Mouse (Mus musculus) embryonic facial prominence, embryonic 14.5 days (tissue): ENCODE measurements around the gene Mustn1. TPM values are rescaled to one million over a fixed set of nuclear protein-coding genes. Genes with fewer than 3 reads are reported as not detected.

Source experiments
- ATAC-seq: fragments of 200-750 bp; cut with Nextera tagmentation; 2 replicates; pipeline ENCODE4 v1.8.0; 2017; ENCODE audit warnings: low read depth, moderate number of reproducible peaks, moderate TSS enrichment
- DNase-seq: peaks from one replicate; pipeline ENCODE4 v3.0.0-alpha.2; 2015; ENCODE audit warnings: low spot score
- H3K27ac ChIP-seq: fragments of 300-500 bp; sonication (generic); replicated peaks from 2 replicates; pipeline ENCODE4 v1.5.1; 2014; ENCODE audit warnings: low read depth, mild to moderate bottlenecking, low read length, moderate library complexity
- H3K27me3 ChIP-seq: fragments of 300-500 bp; sonication (generic); replicated peaks from 2 replicates; pipeline ENCODE4 v1.6.1; 2014; ENCODE audit warnings: low read length; ENCODE audit not compliant: control insufficient read depth, insufficient read depth
- H3K36me3 ChIP-seq: fragments of 300-500 bp; sonication (generic); 2 replicates; pipeline ENCODE4 v1.6.1; 2014; ENCODE audit warnings: low read length, mixed read lengths; ENCODE audit not compliant: control insufficient read depth, insufficient read depth
- H3K4me1 ChIP-seq: fragments of 300-500 bp; sonication (generic); 2 replicates; pipeline ENCODE4 v1.6.1; 2014; ENCODE audit warnings: antibody characterized with exemption, low read length; ENCODE audit not compliant: control insufficient read depth, insufficient read depth
- H3K4me2 ChIP-seq: fragments of 300-500 bp; sonication (generic); 2 replicates; pipeline ENCODE4 v1.6.1; 2014; ENCODE audit warnings: low read depth, mild to moderate bottlenecking, low read length, moderate library complexity, mixed read lengths
- H3K4me3 ChIP-seq: fragments of 300-500 bp; sonication (generic); 2 replicates; pipeline ENCODE4 v1.5.1; 2014; ENCODE audit warnings: low read depth, mild to moderate bottlenecking, low read length
- H3K9ac ChIP-seq: fragments of 300-500 bp; sonication (generic); 2 replicates; pipeline ENCODE4 v1.6.1; 2014; ENCODE audit warnings: low read depth, mild to moderate bottlenecking, low read length, moderate library complexity, mixed read lengths
- H3K9me3 ChIP-seq: fragments of 300-500 bp; sonication (generic); 2 replicates; pipeline ENCODE4 v1.6.1; 2016; ENCODE audit warnings: low read length; ENCODE audit not compliant: control insufficient read depth
- WGBS: fragments of 180-500 bp; shearing (Covaris S2); extraction: QIAGEN DNeasy Blood & Tissue Kit; methylation state at CpG from one replicate; pipeline ENCODE4 v1.1.7; 2014; 5-methylcytosine and 5-hydroxymethylcytosine counted together
- polyA plus RNA-seq: library from polyadenylated mRNA; unstranded; fragments of >200 nt; fragmentation: Nextera tagmentation; extraction: Ambion mirVana; gene quantifications from 2 replicates; pipeline ENCODE4 v1.2.1, GENCODE M21; 2014

The Mustn1 gene
- polyA plus RNA-seq, 1 experiment from 2014 or later: 43.6 TPM

DNA sequence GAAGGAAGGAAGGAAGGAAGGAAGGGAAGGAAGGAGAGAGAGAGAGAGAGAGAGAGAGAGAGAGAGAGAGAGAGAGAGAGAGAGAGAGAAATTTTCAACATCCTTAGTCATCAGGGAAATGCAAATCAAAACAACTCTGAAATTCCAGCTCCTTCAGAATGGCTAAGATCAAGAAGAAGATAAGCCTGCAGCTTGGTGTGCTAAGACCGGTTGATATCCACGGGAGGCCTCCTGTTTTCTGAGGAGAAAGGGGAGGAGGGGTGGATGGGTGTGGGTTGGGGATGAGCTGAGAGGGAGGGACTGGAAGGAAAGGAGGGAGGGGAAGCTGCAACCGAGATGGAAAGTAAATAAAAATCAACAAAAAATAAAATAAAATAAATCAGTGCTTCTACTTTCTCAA, 6.3 kb downstream of the Mustn1 start:
- Histone ChIP-seq H3K4me1 (peaks cover 3% of the 10 kb centered on the region; the same call in 1 of the 2 replicates), H3K4me3 (no peak overlapping the region), H3K27me3 (no peaks in the 10 kb centered on the region), H3K27ac (no peak overlapping the region), H3K4me2 (no peak overlapping the region), H3K9me3 (no peaks in the 10 kb centered on the region), H3K9ac (no peak overlapping the region), H3K36me3 (no peaks in the 10 kb centered on the region)
- ATAC-seq (no peak), DNase-seq (peak; percentile 32)
- 4% methylated on average over 3 of the region's 3 CpGs for WGBS

DNA sequence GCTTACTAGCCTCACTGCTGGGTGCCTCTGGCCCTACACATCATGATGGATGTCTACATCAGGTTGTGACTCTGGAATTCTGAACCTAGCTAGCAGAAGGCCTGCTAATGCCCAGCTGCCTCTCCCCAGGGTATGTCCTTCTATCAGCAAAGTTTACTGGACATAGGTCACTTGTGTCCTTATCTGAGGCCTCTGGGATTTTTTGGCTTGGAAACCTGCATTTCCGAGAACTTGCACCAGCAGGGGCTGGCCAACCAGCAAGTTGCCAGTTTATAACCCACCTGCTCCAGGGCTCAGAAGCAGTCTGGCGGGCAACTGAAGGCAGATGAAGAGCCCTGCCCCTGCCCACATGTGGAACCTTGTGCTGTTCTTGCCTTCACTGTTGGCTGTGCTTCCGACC, 7.2 kb downstream of the Mustn1 start, which contains the start of gene Itih4:
Gene Itih4, plus strand, starts transcription at position 273 of the 400 bp plus-strand sequence.
- Histone ChIP-seq H3K9me3 (no peaks in the 10 kb centered on the region), H3K36me3 (no peaks in the 10 kb centered on the region), H3K27ac (no peak within 1 kb of the TSS), H3K4me1 (peaks cover 3% of the 10 kb centered on the region; the same call in 1 of the 2 replicates), H3K4me3 (no peak within 1 kb of the TSS), H3K9ac (no peak within 1 kb of the TSS), H3K4me2 (no peak within 1 kb of the TSS), H3K27me3 (no peaks in the 10 kb centered on the region)
- 86% methylated on average over 3 of the region's 3 CpGs for WGBS
- ATAC-seq (no peak), DNase-seq (no peak)

DNA sequence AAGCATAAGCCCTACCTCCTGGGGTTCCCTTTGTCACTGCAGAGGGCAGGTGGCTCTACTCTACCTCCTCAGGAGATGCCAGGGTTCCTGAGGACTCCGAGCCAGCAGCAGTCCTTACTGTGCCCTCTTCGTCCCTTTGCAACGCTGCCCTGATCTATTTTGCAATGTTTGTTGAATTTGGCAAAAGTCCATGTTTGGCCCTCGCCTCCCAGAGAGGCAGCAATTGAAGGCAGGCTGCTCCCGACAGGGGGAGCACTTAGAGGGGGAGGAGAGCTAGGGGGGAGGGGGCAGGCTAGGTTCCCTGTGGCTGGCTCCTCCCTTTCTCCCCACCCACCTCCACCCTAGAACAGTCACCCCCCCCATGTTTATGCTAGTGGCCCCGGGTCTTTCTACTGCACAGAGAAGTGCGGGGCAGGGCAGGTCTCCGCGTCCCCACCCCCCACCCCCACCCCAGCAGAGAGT, 9.3 kb downstream of the Mustn1 start:
- peak; percentile 37 for DNase-seq
- 18% methylated on average over 5 of the region's 9 CpGs for WGBS
- no peaks in the 10 kb centered on the region for H3K36me3 ChIP-seq

GRCm38 (mm10) chr14:30899972-30900371, 21.0 kb downstream of the Mustn1 start:
- no peak overlapping the region for H3K27ac ChIP-seq
- H3K4me3 ChIP-seq: no peak overlapping the region
- H3K36me3 ChIP-seq: no peaks in the 10 kb centered on the region
- DNase-seq (no peak), ATAC-seq (no peak)
- no peaks in the 10 kb centered on the region for H3K27me3 ChIP-seq
- no peak overlapping the region for H3K4me2 ChIP-seq
- no peak overlapping the region for H3K9ac ChIP-seq
- H3K4me1 ChIP-seq: no peaks in the 10 kb centered on the region
- no peaks in the 10 kb centered on the region for H3K9me3 ChIP-seq
- WGBS: 54% methylated on average over 3 of the region's 3 CpGs

More for the DNA sequence above, 9.3 kb downstream of the Mustn1 start:
- H3K27ac ChIP-seq: no peak overlapping the region
- H3K9ac ChIP-seq: no peak overlapping the region
- H3K4me2 ChIP-seq: peak overlapping the region; percentile 32
- no peaks in the 10 kb centered on the region for H3K9me3 ChIP-seq
- no peak for ATAC-seq
- H3K27me3 ChIP-seq: no peaks in the 10 kb centered on the region
- peaks cover 3% of the 10 kb centered on the region; the same call in 1 of the 2 replicates for H3K4me1 ChIP-seq
- H3K4me3 ChIP-seq: no peak overlapping the region

DNA sequence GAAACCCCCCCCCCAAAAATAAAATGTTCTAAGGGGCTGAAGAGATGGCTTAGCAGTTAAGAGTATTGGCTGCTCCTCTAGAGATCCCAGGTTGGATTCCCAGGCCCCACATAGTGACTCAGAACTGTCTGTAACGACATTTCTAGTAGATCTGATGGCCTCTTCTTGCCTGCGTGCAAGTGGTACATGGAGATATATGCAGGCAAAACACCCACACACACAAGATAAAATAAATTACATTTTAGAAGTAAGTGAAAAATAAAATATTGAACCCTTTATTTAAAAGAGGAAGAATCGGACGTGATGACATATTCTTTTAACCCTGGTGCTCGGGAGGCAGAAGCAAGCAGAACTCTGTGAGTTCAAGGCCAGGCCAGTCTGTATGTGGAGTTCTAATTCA, 23.6 kb downstream of the Mustn1 start:
- H3K27me3 ChIP-seq: no peaks in the 10 kb centered on the region
- no peak for DNase-seq
- no peaks in the 10 kb centered on the region for H3K4me1 ChIP-seq
- no peak overlapping the region for H3K9ac ChIP-seq
- no peak overlapping the region for H3K27ac ChIP-seq
- ATAC-seq: no peak
- WGBS: 86% methylated on average over 5 of the region's 5 CpGs
- H3K36me3 ChIP-seq: no peaks in the 10 kb centered on the region
- no peak overlapping the region for H3K4me3 ChIP-seq
- no peak overlapping the region for H3K4me2 ChIP-seq
- no peaks in the 10 kb centered on the region for H3K9me3 ChIP-seq

GRCm38 (mm10) chr14:30903036-30903435, 24.0 kb downstream of the Mustn1 start:
- Histone ChIP-seq H3K27ac (no peak overlapping the region), H3K4me2 (no peak overlapping the region), H3K9me3 (no peaks in the 10 kb centered on the region), H3K36me3 (no peaks in the 10 kb centered on the region), H3K27me3 (no peaks in the 10 kb centered on the region), H3K4me1 (no peaks in the 10 kb centered on the region), H3K9ac (no peak overlapping the region), H3K4me3 (no peak overlapping the region)
- no peak for ATAC-seq
- WGBS: 56% methylated on average over 3 of the region's 3 CpGs
- no peak for DNase-seq

GRCm38 (mm10) chr14:30904307-30904706, 25.3 kb downstream of the Mustn1 start:
- DNase-seq: no peak
- no peak for ATAC-seq
- WGBS: 78% methylated on average over 8 of the region's 8 CpGs
- no peaks in the 10 kb centered on the region for H3K9me3 ChIP-seq
- no peaks in the 10 kb centered on the region for H3K27me3 ChIP-seq
- no peak overlapping the region for H3K9ac ChIP-seq
- H3K4me2 ChIP-seq: no peak overlapping the region
- no peak overlapping the region for H3K27ac ChIP-seq
- H3K4me3 ChIP-seq: no peak overlapping the region
- no peaks in the 10 kb centered on the region for H3K36me3 ChIP-seq
- H3K4me1 ChIP-seq: no peaks in the 10 kb centered on the region

DNA sequence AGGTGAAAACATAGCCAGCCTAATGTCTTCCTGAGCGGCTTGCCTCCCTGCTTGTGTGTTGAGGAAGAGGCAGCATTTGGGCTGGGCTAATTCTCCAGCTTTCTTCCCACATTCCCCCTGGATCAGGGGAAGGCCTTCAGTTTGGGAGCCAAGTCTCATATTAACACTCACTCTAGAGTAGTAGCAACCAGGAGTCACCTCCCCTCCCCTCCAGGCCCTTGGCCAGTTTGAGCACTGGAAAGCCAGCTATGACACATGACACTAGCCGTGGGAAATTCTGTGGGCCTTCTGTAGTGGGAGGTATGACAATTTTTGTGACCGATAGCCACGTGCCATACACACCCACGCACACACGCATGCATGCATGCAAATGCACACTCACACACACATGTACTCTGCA, 27.0 kb downstream of the Mustn1 start:
- no peak overlapping the region for H3K4me2 ChIP-seq
- WGBS: 78% methylated on average over 6 of the region's 6 CpGs
- ATAC-seq: no peak
- H3K4me1 ChIP-seq: no peaks in the 10 kb centered on the region
- no peaks in the 10 kb centered on the region for H3K9me3 ChIP-seq
- no peak for DNase-seq
- H3K4me3 ChIP-seq: no peak overlapping the region
- no peak overlapping the region for H3K27ac ChIP-seq
- no peaks in the 10 kb centered on the region for H3K27me3 ChIP-seq
- H3K36me3 ChIP-seq: no peaks in the 10 kb centered on the region
- H3K9ac ChIP-seq: no peak overlapping the region

GRCm38 (mm10) chr14:30907814-30908265, 28.8 kb downstream of the Mustn1 start:
- no peak overlapping the region for H3K9ac ChIP-seq
- H3K9me3 ChIP-seq: no peaks in the 10 kb centered on the region
- no peak overlapping the region for H3K4me2 ChIP-seq
- no peak overlapping the region for H3K27ac ChIP-seq
- H3K4me3 ChIP-seq: no peak overlapping the region
- no peaks in the 10 kb centered on the region for H3K4me1 ChIP-seq
- WGBS: 73% methylated on average over 3 of the region's 3 CpGs
- no peaks in the 10 kb centered on the region for H3K36me3 ChIP-seq
- ATAC-seq (no peak), DNase-seq (no peak)
- H3K27me3 ChIP-seq: no peaks in the 10 kb centered on the region
